29 mouse cellular contexts compared by ENCODE assay signal in genomic region chr10:37257544-37257943, GRCm38 (mm10).
DNase-seq lines count a peak whose midpoint lies in the region; ATAC-seq and TF ChIP-seq lines count a peak whose summit lies in the region.
"Had no signal": no experiment of that assay in that cellular context is flagged by ENCODE, and none has a peak within 500 bp of the region (broad histone marks: within the 10 kb centered on the region; RNA-seq: fewer than 3 reads in every experiment).

No protein-coding gene starts in this region.

- H3K9me3 ChIP-seq in lung, postnatal 0 days (ENCODE audit: low read length) = no peaks in the 10 kb centered on the region
- no peaks in the 10 kb centered on the region for H3K9me3 ChIP-seq in midbrain, embryonic 15.5 days
- H3K9me3 ChIP-seq: embryonic facial prominence, embryonic 13.5 days; forebrain, embryonic 10.5 days; G1E; limb, embryonic 12.5 days; liver, embryonic 12.5 days; midbrain, embryonic 10.5 days; neural tube, embryonic 13.5 days had no signal

- peak; percentile 67; the same call in 1 of the 2 replicates for TF ChIP-seq EP300 in lung, postnatal 0 days (IDR thresholded peaks at IDR 0.05)

- no peaks in the 10 kb centered on the region for H3K4me1 ChIP-seq in lung, postnatal 0 days (ENCODE audit: insufficient read depth, low read depth, low read length)
- no peaks in the 10 kb centered on the region for H3K4me1 ChIP-seq in midbrain, embryonic 15.5 days
- H3K4me1 ChIP-seq: embryonic facial prominence, embryonic 13.5 days; forebrain, embryonic 10.5 days; limb, embryonic 12.5 days; liver, embryonic 12.5 days; midbrain, embryonic 10.5 days; neural tube, embryonic 13.5 days had no signal

- WGBS in lung, postnatal 0 days = 48% methylated on average over 6 of the region's 6 CpGs
- 82% methylated on average over 6 of the region's 6 CpGs for WGBS in midbrain, embryonic 15.5 days

- no peak overlapping the region for H3K9ac ChIP-seq in lung, postnatal 0 days (replicated peaks; ENCODE audit: low read depth)
- no peak overlapping the region for H3K9ac ChIP-seq in midbrain, embryonic 15.5 days
- H3K9ac ChIP-seq: embryonic facial prominence, embryonic 13.5 days; limb, embryonic 12.5 days; liver, embryonic 12.5 days; liver, postnatal 0 days; neural tube, embryonic 13.5 days had no signal

- peak; percentile 30 for DNase-seq in lung, postnatal 0 days (ENCODE audit: low spot score)
- DNase-seq in lung, postnatal 14 days = no peak
- peak; percentile 16 for DNase-seq in lung, postnatal 10 days
- peak; percentile 26 for DNase-seq in splenic B cell, adult 2 months (ENCODE audit: low read depth, low spot score)
- DNase-seq in right cerebral cortex, postnatal 4 days = no peak
- DNase-seq: adrenal gland, adult 8-10 months; cerebellum, adult 11 months; cerebellum, adult 9-11 months; gastrocnemius, postnatal 10 days; heart, postnatal 14 days; kidney, adult 18-20 months; liver, postnatal 0 days; thymus, adult 18-20 months; thymus, postnatal 25 days had no signal

- no peaks in the 10 kb centered on the region for H3K36me3 ChIP-seq in lung, postnatal 0 days (ENCODE audit: insufficient read depth, low read length)
- no peaks in the 10 kb centered on the region for H3K36me3 ChIP-seq in splenic B cell, adult 2 months (ENCODE audit: control insufficient read depth, insufficient read depth, low read length, poor library complexity, severe bottlenecking)
- no peaks in the 10 kb centered on the region for H3K36me3 ChIP-seq in midbrain, embryonic 15.5 days (replicated peaks)
- H3K36me3 ChIP-seq: embryonic facial prominence, embryonic 13.5 days; forebrain, embryonic 10.5 days; G1E; limb, embryonic 12.5 days; liver, embryonic 12.5 days; midbrain, embryonic 10.5 days; neural tube, embryonic 13.5 days had no signal

- no peak overlapping the region for H3K27ac ChIP-seq in lung, postnatal 0 days (ENCODE audit: low read length)
- H3K27ac ChIP-seq in midbrain, embryonic 15.5 days = no peak overlapping the region
- H3K27ac ChIP-seq: embryonic facial prominence, embryonic 13.5 days; forebrain, embryonic 10.5 days; layer of hippocampus, adult 2 months; left cerebral cortex, adult 2 months; limb, embryonic 12.5 days; liver, embryonic 12.5 days; macrophage; midbrain, embryonic 10.5 days; neural tube, embryonic 13.5 days; stomach, postnatal 0 days had no signal

- H3K4me3 ChIP-seq in lung, postnatal 0 days (ENCODE audit: low read depth, low read length) = no peak overlapping the region
- no peak overlapping the region for H3K4me3 ChIP-seq in midbrain, embryonic 15.5 days
- H3K4me3 ChIP-seq: embryonic facial prominence, embryonic 13.5 days; forebrain, embryonic 10.5 days; layer of hippocampus, adult 2 months; left cerebral cortex, adult 2 months; limb, embryonic 12.5 days; liver, embryonic 12.5 days; midbrain, embryonic 10.5 days; neural tube, embryonic 13.5 days had no signal

- TF ChIP-seq CTCF in lung, postnatal 0 days (IDR thresholded peaks at IDR 0.05) = no peak

- no peak overlapping the region for H3K4me2 ChIP-seq in lung, postnatal 0 days (replicated peaks; ENCODE audit: low read depth, low read length)
- no peak overlapping the region for H3K4me2 ChIP-seq in midbrain, embryonic 15.5 days
- H3K4me2 ChIP-seq: embryonic facial prominence, embryonic 13.5 days; limb, embryonic 12.5 days; liver, embryonic 12.5 days; neural tube, embryonic 13.5 days had no signal

- H3K27me3 ChIP-seq in lung, postnatal 0 days (replicated peaks; ENCODE audit: insufficient read depth, low read length) = no peaks in the 10 kb centered on the region
- H3K27me3 ChIP-seq in splenic B cell, adult 2 months (ENCODE audit: control insufficient read depth, insufficient read depth, low read length, poor library complexity, severe bottlenecking) = no peaks in the 10 kb centered on the region
- H3K27me3 ChIP-seq in midbrain, embryonic 15.5 days (replicated peaks) = no peaks in the 10 kb centered on the region
- H3K27me3 ChIP-seq: embryonic facial prominence, embryonic 13.5 days; limb, embryonic 12.5 days; liver, embryonic 12.5 days; neural tube, embryonic 13.5 days had no signal

- no peak; the same call in 1 of the 2 replicates for ATAC-seq in lung, postnatal 0 days
- peak; percentile 56 for ATAC-seq in common myeloid progenitor, adult 5-6 weeks (replicated peaks; ENCODE audit: low read depth, poor library complexity, severe bottlenecking)
- ATAC-seq in midbrain, embryonic 15.5 days (replicated peaks) = no peak
- ATAC-seq: forebrain, embryonic 16.5 days; hindbrain, embryonic 16.5 days; liver, embryonic 12.5 days; liver, postnatal 0 days had no signal

Comparison
In these comparisons a context has a peak if more than half of its experiments do, and no peak if none do; other contexts are left out.
1. DNase-seq: peak in lung, postnatal 0 days (single experiment), lung, postnatal 10 days (single experiment) and splenic B cell, adult 2 months (single experiment); none in lung, postnatal 14 days (single experiment) and right cerebral cortex, postnatal 4 days (single experiment).